Mouse (Mus musculus): ENCODE measurements around the gene 1700057G04Rik. TPM values are rescaled to one million over a fixed set of nuclear protein-coding genes. Genes with fewer than 3 reads are reported as not detected.

1700057G04Rik gene
- polyA plus RNA-seq (2015; fragmentation: Nextera tagmentation; extraction: Ambion mirVana): not detected in 2 replicates

- H3K9me3 ChIP-seq (ENCODE audit: control insufficient read depth, low read length): no peaks in the 10 kb centered on the region
- WGBS: 93% methylated on average over 1 of the region's 1 CpGs
- H3K4me1 ChIP-seq (replicated peaks; ENCODE audit: control insufficient read depth, insufficient read depth, low read length): no peaks in the 10 kb centered on the region
- no peak within 1 kb of the TSS for H3K4me3 ChIP-seq (replicated peaks; ENCODE audit: low read length)
- H3K4me2 ChIP-seq (ENCODE audit: low read length): no peak within 1 kb of the TSS
- no peak for ATAC-seq
- no peak within 1 kb of the TSS for H3K9ac ChIP-seq (replicated peaks; ENCODE audit: low read depth, low read length)
- no peak within 1 kb of the TSS for H3K27ac ChIP-seq (ENCODE audit: low read length)
- no peaks in the 10 kb centered on the region for H3K27me3 ChIP-seq (replicated peaks; ENCODE audit: control insufficient read depth, insufficient read depth, low read length)
- no peaks in the 10 kb centered on the region for H3K36me3 ChIP-seq (ENCODE audit: control insufficient read depth, insufficient read depth)
These were observed at the start of gene 1700057G04Rik for GRCm38 (mm10) chr9:92309077-92309476. Gene 1700057G04Rik, plus strand, starts transcription at chr9:92309377.

- ATAC-seq: no peak
- H3K9me3 ChIP-seq (ENCODE audit: control insufficient read depth, low read length): no peaks in the 10 kb centered on the region
- H3K9ac ChIP-seq (replicated peaks; ENCODE audit: low read depth, low read length): no peak overlapping the region
- H3K4me2 ChIP-seq (ENCODE audit: low read length): no peak overlapping the region
- H3K36me3 ChIP-seq (ENCODE audit: control insufficient read depth, insufficient read depth): no peaks in the 10 kb centered on the region
- no peaks in the 10 kb centered on the region for H3K4me1 ChIP-seq (replicated peaks; ENCODE audit: control insufficient read depth, insufficient read depth, low read length)
- 85% methylated on average over 7 of the region's 7 CpGs for WGBS
- no peak overlapping the region for H3K27ac ChIP-seq (ENCODE audit: low read length)
- H3K4me3 ChIP-seq (replicated peaks; ENCODE audit: low read length): no peak overlapping the region
- H3K27me3 ChIP-seq (replicated peaks; ENCODE audit: control insufficient read depth, insufficient read depth, low read length): no peaks in the 10 kb centered on the region
These were observed 48.6 kb upstream of the 1700057G04Rik start for GRCm38 (mm10) chr9:92260481-92261159.

- WGBS: 89% methylated on average over 4 of the region's 4 CpGs
- no peak for ATAC-seq
- H3K9me3 ChIP-seq (ENCODE audit: control insufficient read depth, low read length): no peaks in the 10 kb centered on the region
These were observed 43.5 kb upstream of the 1700057G04Rik start for GRCm38 (mm10) chr9:92265719-92266118.

GRCm38 (mm10) chr9:92266558-92267171 lies 42.5 kb upstream of the 1700057G04Rik start:
- no peaks in the 10 kb centered on the region for H3K4me1 ChIP-seq (replicated peaks; ENCODE audit: control insufficient read depth, insufficient read depth, low read length)
- H3K27me3 ChIP-seq (replicated peaks; ENCODE audit: control insufficient read depth, insufficient read depth, low read length): no peaks in the 10 kb centered on the region
- H3K4me2 ChIP-seq (ENCODE audit: low read length): no peak overlapping the region
- no peak for ATAC-seq
- H3K9ac ChIP-seq (replicated peaks; ENCODE audit: low read depth, low read length): no peak overlapping the region
- H3K27ac ChIP-seq (ENCODE audit: low read length): no peak overlapping the region
- 87% methylated on average over 8 of the region's 8 CpGs for WGBS
- no peak overlapping the region for H3K4me3 ChIP-seq (replicated peaks; ENCODE audit: low read length)
- H3K9me3 ChIP-seq (ENCODE audit: control insufficient read depth, low read length): no peaks in the 10 kb centered on the region
- H3K36me3 ChIP-seq (ENCODE audit: control insufficient read depth, insufficient read depth): no peaks in the 10 kb centered on the region

More at GRCm38 (mm10) chr9:92265719-92266118, 43.5 kb upstream of the 1700057G04Rik start:
- Histone ChIP-seq H3K27me3 (replicated peaks; ENCODE audit: control insufficient read depth, insufficient read depth, low read length) (no peaks in the 10 kb centered on the region), H3K36me3 (ENCODE audit: control insufficient read depth, insufficient read depth) (no peaks in the 10 kb centered on the region), H3K4me2 (ENCODE audit: low read length) (no peak overlapping the region), H3K27ac (ENCODE audit: low read length) (no peak overlapping the region), H3K4me3 (replicated peaks; ENCODE audit: low read length) (no peak overlapping the region), H3K4me1 (replicated peaks; ENCODE audit: control insufficient read depth, insufficient read depth, low read length) (no peaks in the 10 kb centered on the region), H3K9ac (replicated peaks; ENCODE audit: low read depth, low read length) (no peak overlapping the region)

- H3K27me3 ChIP-seq (replicated peaks; ENCODE audit: control insufficient read depth, insufficient read depth, low read length): no peaks in the 10 kb centered on the region
- no peak overlapping the region for H3K9ac ChIP-seq (replicated peaks; ENCODE audit: low read depth, low read length)
- H3K27ac ChIP-seq (ENCODE audit: low read length): no peak overlapping the region
- H3K4me1 ChIP-seq (replicated peaks; ENCODE audit: control insufficient read depth, insufficient read depth, low read length): no peaks in the 10 kb centered on the region
- no peaks in the 10 kb centered on the region for H3K9me3 ChIP-seq (ENCODE audit: control insufficient read depth, low read length)
- WGBS: 97% methylated on average over 1 of the region's 1 CpGs
- no peaks in the 10 kb centered on the region for H3K36me3 ChIP-seq (ENCODE audit: control insufficient read depth, insufficient read depth)
- no peak for ATAC-seq
- no peak overlapping the region for H3K4me2 ChIP-seq (ENCODE audit: low read length)
- no peak overlapping the region for H3K4me3 ChIP-seq (replicated peaks; ENCODE audit: low read length)
These were observed 41.4 kb upstream of the 1700057G04Rik start for GRCm38 (mm10) chr9:92267732-92268131.

GRCm38 (mm10) chr9:92269829-92270404 lies 39.3 kb upstream of the 1700057G04Rik start:
- Histone ChIP-seq H3K4me1 (replicated peaks; ENCODE audit: control insufficient read depth, insufficient read depth, low read length) (no peaks in the 10 kb centered on the region), H3K9me3 (ENCODE audit: control insufficient read depth, low read length) (no peaks in the 10 kb centered on the region), H3K4me3 (replicated peaks; ENCODE audit: low read length) (no peak overlapping the region), H3K27me3 (replicated peaks; ENCODE audit: control insufficient read depth, insufficient read depth, low read length) (no peaks in the 10 kb centered on the region), H3K27ac (ENCODE audit: low read length) (no peak overlapping the region), H3K36me3 (ENCODE audit: control insufficient read depth, insufficient read depth) (no peaks in the 10 kb centered on the region), H3K4me2 (ENCODE audit: low read length) (no peak overlapping the region), H3K9ac (replicated peaks; ENCODE audit: low read depth, low read length) (no peak overlapping the region)
- WGBS: 96% methylated on average over 5 of the region's 5 CpGs
- no peak for ATAC-seq

- Histone ChIP-seq H3K4me3 (replicated peaks; ENCODE audit: low read length) (no peak overlapping the region), H3K4me1 (replicated peaks; ENCODE audit: control insufficient read depth, insufficient read depth, low read length) (no peaks in the 10 kb centered on the region), H3K27me3 (replicated peaks; ENCODE audit: control insufficient read depth, insufficient read depth, low read length) (no peaks in the 10 kb centered on the region), H3K27ac (ENCODE audit: low read length) (no peak overlapping the region), H3K9ac (replicated peaks; ENCODE audit: low read depth, low read length) (no peak overlapping the region), H3K4me2 (ENCODE audit: low read length) (no peak overlapping the region), H3K9me3 (ENCODE audit: control insufficient read depth, low read length) (no peaks in the 10 kb centered on the region), H3K36me3 (ENCODE audit: control insufficient read depth, insufficient read depth) (no peaks in the 10 kb centered on the region)
- 63% methylated on average over 4 of the region's 4 CpGs for WGBS
- ATAC-seq: no peak
These were observed 38.2 kb upstream of the 1700057G04Rik start for GRCm38 (mm10) chr9:92270927-92271326.

- no peak for ATAC-seq
- H3K36me3 ChIP-seq (ENCODE audit: control insufficient read depth, insufficient read depth): no peaks in the 10 kb centered on the region
- no peaks in the 10 kb centered on the region for H3K27me3 ChIP-seq (replicated peaks; ENCODE audit: control insufficient read depth, insufficient read depth, low read length)
- no peak overlapping the region for H3K9ac ChIP-seq (replicated peaks; ENCODE audit: low read depth, low read length)
- no peak overlapping the region for H3K4me2 ChIP-seq (ENCODE audit: low read length)
- 87% methylated on average over 4 of the region's 4 CpGs for WGBS
- no peak overlapping the region for H3K4me3 ChIP-seq (replicated peaks; ENCODE audit: low read length)
- no peaks in the 10 kb centered on the region for H3K9me3 ChIP-seq (ENCODE audit: control insufficient read depth, low read length)
- H3K27ac ChIP-seq (ENCODE audit: low read length): no peak overlapping the region
- no peaks in the 10 kb centered on the region for H3K4me1 ChIP-seq (replicated peaks; ENCODE audit: control insufficient read depth, insufficient read depth, low read length)
These were observed 36.5 kb upstream of the 1700057G04Rik start for GRCm38 (mm10) chr9:92272650-92273049.

GRCm38 (mm10) chr9:92273271-92273670 lies 35.9 kb upstream of the 1700057G04Rik start:
- no peaks in the 10 kb centered on the region for H3K36me3 ChIP-seq (ENCODE audit: control insufficient read depth, insufficient read depth)
- 90% methylated on average over 2 of the region's 2 CpGs for WGBS
- no peak overlapping the region for H3K4me3 ChIP-seq (replicated peaks; ENCODE audit: low read length)
- ATAC-seq: no peak
- no peak overlapping the region for H3K4me2 ChIP-seq (ENCODE audit: low read length)
- no peak overlapping the region for H3K27ac ChIP-seq (ENCODE audit: low read length)
- no peaks in the 10 kb centered on the region for H3K27me3 ChIP-seq (replicated peaks; ENCODE audit: control insufficient read depth, insufficient read depth, low read length)
- H3K4me1 ChIP-seq (replicated peaks; ENCODE audit: control insufficient read depth, insufficient read depth, low read length): no peaks in the 10 kb centered on the region
- H3K9me3 ChIP-seq (ENCODE audit: control insufficient read depth, low read length): no peaks in the 10 kb centered on the region
- H3K9ac ChIP-seq (replicated peaks; ENCODE audit: low read depth, low read length): no peak overlapping the region

Data from forebrain, embryonic 16.5 days (tissue).